Mouse (Mus musculus): ENCODE results near the gene 3110018I06Rik.

The 3110018I06Rik gene

GRCm38 (mm10) chr12:107488371-107488770, at the start of gene 3110018I06Rik:
Gene 3110018I06Rik (plus strand): TSS chr12:107488632.
- DNase-seq (ENCODE audit: low spot score), result no peak

- no peak for DNase-seq (ENCODE audit: low spot score)
These were observed 43.8 kb upstream of the 3110018I06Rik start for GRCm38 (mm10) chr12:107444681-107445080.

GRCm38 (mm10) chr12:107457835-107458234, 30.6 kb upstream of the 3110018I06Rik start:
- DNase-seq (ENCODE audit: low spot score), result no peak

GRCm38 (mm10) chr12:107464731-107465130, 23.7 kb upstream of the 3110018I06Rik start:
- no peak for DNase-seq (ENCODE audit: low spot score)

- DNase-seq (ENCODE audit: low spot score), result no peak
These were observed 11.8 kb upstream of the 3110018I06Rik start for GRCm38 (mm10) chr12:107476441-107477291.

- no peak for DNase-seq (ENCODE audit: low spot score)
These were observed 9.1 kb upstream of the 3110018I06Rik start for GRCm38 (mm10) chr12:107479350-107479749.

GRCm38 (mm10) chr12:107483031-107483430, 5.4 kb upstream of the 3110018I06Rik start:
- no peak for DNase-seq (ENCODE audit: low spot score)

GRCm38 (mm10) chr12:107491344-107491743, 2.9 kb downstream of the 3110018I06Rik start:
- no peak for DNase-seq (ENCODE audit: low spot score)

- no peak for DNase-seq (ENCODE audit: low spot score)
These were observed 8.5 kb downstream of the 3110018I06Rik start for GRCm38 (mm10) chr12:107496924-107497323.

- no peak for DNase-seq (ENCODE audit: low spot score)
These were observed 21.3 kb downstream of the 3110018I06Rik start for GRCm38 (mm10) chr12:107509661-107510237.

- DNase-seq (ENCODE audit: low spot score), result no peak
These were observed 22.7 kb downstream of the 3110018I06Rik start for GRCm38 (mm10) chr12:107511112-107511511.

GRCm38 (mm10) chr12:107516265-107517217, 28.1 kb downstream of the 3110018I06Rik start:
- no peak for DNase-seq (ENCODE audit: low spot score)

GRCm38 (mm10) chr12:107520941-107521340, 32.5 kb downstream of the 3110018I06Rik start:
- no peak for DNase-seq (ENCODE audit: low spot score)

- no peak for DNase-seq (ENCODE audit: low spot score)
These were observed 40.0 kb downstream of the 3110018I06Rik start for GRCm38 (mm10) chr12:107528346-107528880.

- no peak for DNase-seq (ENCODE audit: low spot score)
These were observed 44.4 kb downstream of the 3110018I06Rik start for GRCm38 (mm10) chr12:107532871-107533270.
